Mouse (Mus musculus) 416B (cell line): ENCODE measurements around the gene Rassf10.
"Not testable (repeated sequence)": the region's sequence is repeated elsewhere in the genome, so short reads cannot be mapped to it uniquely, and the experiment has no call there.

Experiments
- DNase-seq: peaks from one replicate; pipeline ENCODE4 v3.0.0; 2011; ENCODE audit warnings: low read depth

The Rassf10 gene

DNA sequence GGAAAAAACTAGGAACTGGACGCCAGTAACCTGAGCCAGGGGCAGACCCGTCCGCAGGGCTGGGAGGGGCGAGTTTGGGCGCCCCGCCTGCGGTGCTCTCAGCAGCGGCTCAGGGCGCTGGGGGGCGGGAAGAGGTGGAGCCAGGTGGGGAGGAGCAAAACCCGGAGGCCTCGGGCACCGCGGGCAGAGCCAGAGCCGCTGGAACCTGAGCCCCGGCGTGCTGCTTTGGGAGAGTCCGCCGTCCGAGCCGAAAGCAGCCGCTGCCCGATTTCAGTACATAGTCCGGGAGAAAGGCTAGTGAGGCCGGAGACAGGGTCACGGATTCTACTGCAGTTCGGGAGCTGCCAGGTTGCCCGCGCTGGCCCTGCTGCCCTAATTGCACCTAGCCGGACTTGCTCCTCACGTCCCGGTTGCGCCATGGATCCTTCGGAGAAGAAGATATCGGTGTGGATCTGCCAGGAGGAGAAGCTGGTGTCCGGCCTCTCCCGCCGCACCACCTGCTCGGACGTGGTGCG is at the start of gene Rassf10:
Gene Rassf10 (plus strand): TSS at position 186 of the 515 bp plus-strand sequence.
- no peak for DNase-seq

DNA sequence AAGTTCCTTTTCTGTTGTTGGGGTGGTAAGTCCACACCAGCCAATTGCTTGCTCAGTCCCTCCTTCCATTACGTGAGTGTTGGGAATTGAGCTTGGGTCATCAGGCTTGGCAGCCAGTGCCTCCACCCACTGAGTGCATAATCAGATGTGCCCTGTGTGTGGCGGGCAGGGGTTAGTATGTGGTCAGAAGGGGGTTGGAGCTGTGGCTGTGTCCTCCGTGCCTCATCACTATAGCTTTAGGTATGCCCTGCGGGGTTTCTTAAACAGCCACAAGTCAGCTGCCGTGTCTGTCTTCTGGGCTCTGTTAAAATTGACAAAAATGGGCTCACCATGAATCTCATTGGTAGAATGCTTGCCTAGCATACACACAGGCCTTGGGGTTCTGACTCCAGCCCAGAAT is 46.9 kb upstream of the Rassf10 start:
- no peak for DNase-seq

DNA sequence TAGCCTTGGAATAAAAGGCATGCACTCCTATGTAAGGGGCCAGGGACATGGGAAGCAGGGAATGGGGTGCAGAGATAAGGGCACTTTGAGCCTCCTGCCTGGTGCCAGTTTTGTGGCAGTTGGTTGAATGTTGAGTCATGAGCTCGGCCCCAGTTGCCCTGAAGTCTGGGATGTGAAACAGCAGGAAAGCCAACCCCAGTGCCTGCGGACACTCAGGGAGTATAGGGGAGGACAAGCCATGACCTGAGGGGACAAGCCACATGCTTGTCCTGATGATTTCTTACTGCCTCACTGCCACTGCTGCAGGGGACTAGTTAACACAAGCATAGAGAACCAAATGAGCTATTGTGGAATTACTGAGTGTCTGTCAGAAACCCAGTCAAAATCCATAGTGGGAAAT is 46.3 kb upstream of the Rassf10 start:
- DNase-seq, result no peak

GRCm38 (mm10) chr7:112909164-112909563 is 44.6 kb upstream of the Rassf10 start:
- DNase-seq, result no peak

GRCm38 (mm10) chr7:112912969-112913368 is 40.8 kb upstream of the Rassf10 start:
- no peak for DNase-seq

DNA sequence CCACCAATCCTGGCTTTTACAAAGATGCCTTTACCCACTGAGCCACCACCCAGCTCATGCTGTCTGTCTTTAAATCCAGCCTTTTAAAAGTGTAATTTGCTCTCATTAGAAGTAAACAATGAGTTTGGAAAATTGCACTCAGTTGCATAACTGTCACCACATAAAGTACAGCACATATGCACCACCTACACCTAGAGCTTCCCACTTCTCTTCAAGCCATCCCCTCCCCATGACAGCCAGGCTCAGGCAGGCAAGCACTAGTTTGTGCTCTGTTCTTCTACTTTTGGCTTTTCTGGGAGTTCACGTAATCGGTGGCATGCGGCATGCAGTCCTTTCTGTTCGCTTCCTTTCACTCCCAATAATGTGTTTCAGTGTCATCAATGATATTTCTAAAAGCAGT is 38.2 kb upstream of the Rassf10 start:
- DNase-seq, result no peak

DNA sequence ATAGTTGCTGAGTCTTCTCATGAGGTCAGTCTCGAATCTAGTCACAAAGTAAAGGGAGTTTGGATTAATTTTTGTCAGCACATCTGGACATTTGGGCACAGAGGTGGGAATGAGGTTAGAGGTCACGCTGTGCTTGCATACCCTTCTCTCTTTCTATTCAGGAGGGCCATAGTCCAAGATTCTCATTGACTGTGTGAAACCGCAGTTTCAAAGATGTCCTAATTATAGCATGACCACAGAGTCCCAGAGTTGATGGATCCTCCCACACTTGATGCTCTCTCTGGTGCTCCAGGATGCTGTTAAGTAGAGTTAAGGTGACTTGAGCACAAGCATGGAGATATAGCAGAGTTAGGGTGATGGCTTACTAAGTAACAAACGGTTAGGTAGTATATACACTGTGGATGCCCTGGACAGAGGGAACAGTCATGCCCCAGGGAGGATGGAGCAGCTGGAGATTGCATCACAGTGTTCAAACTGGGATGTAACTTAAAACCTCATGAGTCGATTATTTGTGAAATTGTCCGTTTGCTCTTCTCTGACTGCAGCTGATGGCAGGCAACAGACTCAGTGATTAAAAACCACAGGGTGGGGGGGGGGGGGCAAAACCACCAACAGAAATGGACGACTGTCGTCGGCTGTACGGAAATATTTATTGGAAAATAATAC is 36.0 kb upstream of the Rassf10 start:
- DNase-seq, result peak; percentile 64

GRCm38 (mm10) chr7:112918279-112918991 is 35.3 kb upstream of the Rassf10 start:
- DNase-seq, result no peak

DNA sequence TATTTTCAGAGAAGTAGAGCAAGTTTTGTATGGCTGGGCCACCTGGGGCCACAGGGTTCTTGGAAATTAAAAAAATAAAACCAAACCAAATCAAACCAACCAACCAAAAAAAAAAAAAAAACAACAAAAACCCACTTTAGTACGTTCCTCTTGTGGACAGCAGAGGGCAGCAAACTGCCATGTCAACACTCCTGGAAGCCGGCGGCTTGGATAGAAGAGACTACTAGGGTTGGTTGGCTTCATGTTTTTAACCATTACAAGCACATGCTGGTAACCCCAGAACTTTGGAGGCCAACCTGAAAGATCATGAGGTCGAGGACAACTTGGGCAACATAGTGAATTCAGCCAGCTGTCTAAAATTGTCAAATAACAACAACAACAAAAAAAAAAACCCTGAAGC is 33.9 kb upstream of the Rassf10 start:
- peak; percentile 59 for DNase-seq

DNA sequence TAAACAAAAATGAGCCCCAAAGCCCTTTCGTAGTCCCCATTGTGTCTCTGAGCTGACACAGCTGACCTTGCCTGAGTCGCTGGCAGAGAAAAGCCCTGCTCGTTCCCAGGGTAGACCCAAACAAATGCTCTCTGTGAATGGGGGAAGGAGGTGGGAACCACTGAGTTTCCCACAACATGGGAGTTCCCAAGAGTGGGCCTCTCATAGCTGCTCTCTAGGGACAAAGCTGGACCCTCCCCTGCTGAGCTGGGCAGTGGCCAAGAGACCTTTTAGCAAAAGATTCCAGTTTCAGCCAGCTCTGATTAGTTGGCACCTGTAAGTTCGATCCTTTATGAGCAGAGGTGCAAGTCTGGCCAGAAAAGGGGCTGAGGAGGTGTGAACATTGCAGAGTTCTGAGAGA is 31.0 kb upstream of the Rassf10 start:
- DNase-seq, result no peak

- DNase-seq, result no peak
These were observed 30.1 kb upstream of the Rassf10 start for GRCm38 (mm10) chr7:112923712-112924111.

- DNase-seq, result no peak
These were observed 23.1 kb upstream of the Rassf10 start for GRCm38 (mm10) chr7:112930669-112931068.

DNA sequence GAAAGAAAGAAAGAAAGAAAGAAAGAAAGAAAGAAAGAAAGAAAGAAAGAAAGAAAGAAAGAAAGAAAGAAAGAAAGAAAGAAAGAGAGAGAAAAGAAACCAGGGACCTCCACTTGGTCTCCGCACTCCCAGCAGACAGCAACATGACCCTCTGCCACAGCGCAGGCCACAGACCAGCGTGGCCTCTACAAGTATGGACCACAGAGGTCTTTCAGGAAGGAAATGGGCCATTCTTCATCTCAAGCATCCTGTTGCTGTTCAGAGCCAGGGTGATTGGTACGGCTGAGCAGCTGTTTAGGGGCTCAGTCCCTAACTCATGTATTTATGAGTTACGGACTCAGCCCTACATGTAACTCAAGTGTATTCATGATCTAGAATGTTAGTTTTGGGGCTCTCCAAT is 17.9 kb upstream of the Rassf10 start:
- not testable (repeated sequence) for DNase-seq

DNA sequence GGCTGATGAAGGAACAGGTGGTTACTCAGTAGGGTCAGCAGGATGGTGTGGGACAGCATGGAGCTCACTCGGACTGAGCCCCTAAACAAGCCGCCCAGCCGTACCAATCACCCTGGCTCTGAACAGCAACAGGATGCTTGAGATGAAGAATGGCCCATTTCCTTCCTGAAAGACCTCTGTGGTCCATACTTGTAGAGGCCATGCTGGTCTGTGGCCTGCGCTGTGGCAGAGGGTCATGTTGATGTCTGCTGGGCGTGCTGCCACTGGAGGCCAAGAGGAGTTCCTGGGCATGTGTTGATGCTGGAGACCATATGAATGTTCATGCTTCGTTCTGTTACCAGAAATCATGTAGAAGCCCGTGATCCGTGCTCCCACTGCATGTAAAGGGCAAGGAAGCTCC is 16.7 kb upstream of the Rassf10 start:
- DNase-seq, result no peak

- no peak for DNase-seq
These were observed 14.8 kb upstream of the Rassf10 start for GRCm38 (mm10) chr7:112938959-112939358.

- DNase-seq, result no peak
These were observed 11.2 kb upstream of the Rassf10 start for GRCm38 (mm10) chr7:112942567-112942966.

DNA sequence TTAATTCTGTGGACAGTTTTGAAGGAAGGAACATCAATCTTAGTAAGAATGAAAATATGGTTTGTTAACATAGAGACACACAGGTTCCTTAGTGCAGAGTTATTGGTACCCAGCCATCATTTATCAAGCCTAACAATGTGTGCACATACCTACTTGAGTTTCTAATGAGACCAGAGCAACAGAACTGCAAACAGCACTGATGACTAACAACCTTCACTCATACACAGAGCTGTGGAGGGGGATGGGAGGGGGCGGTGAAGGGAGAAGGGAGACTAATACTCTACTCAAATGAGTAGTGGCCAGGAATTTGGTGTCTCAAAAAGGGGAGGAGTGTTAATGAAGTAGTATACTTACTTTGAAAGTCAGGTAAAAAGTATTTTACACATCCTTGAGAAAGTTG is 10.7 kb upstream of the Rassf10 start:
- DNase-seq, result no peak

DNA sequence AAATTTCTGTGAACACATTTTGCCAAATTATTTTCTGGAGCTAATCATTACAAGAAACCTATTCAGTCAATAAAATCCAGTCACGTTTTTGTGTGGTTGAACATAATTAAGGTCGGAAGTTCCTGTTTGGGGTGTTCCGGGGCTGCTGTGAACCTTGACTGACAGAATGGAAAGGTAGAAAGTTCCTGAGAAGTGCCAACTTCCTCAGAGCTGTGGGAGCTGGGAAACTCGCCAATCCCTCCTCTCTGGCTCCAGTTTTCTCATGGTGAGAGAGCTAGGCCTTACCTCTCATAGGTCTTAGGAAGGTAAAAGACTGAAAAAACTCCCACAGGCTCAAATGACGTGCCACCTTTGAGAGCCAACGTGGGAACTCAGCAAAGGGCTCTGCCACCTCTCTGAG is 7.1 kb upstream of the Rassf10 start:
- DNase-seq, result no peak

DNA sequence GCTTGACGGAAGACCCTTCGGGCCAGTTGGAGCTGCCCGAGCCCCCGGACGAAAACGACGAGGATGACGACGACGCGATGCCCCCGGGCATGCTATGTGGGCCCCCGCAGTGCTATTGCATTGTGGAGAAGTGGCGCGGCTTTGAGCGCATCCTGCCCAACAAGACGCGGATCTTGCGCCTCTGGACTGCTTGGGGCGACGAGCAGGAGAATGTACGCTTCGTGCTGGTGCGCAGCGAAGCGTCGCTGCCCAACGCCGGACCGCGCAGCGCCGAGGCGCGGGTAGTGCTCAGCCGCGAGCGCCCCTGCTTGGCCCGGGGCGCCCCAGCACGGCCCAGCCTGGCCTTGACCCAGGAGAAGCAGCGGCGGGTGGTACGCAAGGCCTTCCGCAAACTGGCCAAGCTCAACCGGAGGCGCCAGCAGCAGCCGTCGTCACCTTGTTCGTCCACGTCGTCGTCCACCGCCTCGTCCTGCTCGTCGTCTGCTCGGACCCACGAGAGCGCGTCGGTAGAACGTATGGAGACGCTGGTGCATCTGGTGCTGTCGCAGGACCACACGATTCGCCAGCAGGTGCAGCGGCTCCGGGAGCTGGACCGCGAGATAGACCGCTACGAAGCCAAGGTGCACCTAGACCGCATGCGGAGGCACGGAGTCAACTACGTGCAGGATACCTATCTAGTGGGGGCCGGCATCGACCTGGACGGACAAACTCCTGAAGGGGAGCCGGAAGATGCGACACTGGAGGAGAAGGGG is 765 bp downstream of the Rassf10 start:
- no peak for DNase-seq

DNA sequence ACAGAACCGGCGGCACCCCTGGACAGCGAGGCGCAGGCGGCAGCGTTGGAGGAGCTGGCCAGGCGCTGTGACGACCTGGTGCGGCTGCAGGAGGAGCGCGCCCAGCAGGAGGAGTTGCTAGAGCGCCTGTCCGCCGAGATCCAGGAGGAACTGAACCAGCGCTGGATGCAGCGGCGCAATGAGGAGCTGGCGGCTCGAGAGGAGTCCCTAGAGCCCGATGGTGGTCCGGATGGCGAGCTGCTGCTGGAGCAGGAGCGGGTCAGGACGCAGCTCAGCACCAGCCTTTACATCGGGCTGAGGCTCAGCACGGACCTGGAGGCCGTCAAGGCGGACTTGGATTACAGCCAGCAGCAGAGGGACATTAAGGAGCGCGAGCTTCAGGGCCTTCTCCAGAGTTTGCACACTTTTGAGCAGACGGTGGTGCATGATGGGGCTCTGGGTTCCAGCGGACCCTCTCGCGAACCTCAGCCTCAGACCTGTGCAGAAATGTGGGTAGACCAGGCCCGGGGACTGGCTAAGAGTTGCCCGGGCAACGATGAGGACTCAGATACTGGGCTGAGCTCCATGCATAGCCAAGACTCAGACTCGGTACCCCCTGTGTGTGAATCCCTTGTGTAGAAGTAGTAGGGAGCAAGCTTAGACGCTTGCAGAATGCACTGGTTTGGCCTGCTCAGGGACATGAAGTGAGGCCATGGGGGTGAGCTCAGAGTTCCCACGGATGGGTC is 1.5 kb downstream of the Rassf10 start:
- DNase-seq, result no peak

DNA sequence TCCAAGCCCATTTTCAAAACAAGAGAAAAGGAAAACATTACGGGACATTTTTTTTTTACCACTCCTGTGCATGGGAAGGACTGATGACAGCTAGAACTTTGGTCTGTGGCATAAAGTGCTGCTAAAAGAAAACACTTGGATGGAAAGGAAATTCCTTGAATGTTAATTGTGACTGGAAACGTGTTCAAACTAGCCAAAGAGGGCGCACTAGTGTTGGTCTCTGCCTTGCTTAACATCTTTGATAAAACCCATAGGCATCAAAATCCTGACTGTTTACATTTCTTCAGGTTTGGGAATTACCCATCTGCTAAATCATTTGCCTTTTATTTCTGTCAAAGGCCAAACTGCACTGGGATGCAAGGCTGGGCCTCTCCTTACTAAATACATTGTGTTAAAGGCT is 2.2 kb downstream of the Rassf10 start:
- no peak for DNase-seq

DNA sequence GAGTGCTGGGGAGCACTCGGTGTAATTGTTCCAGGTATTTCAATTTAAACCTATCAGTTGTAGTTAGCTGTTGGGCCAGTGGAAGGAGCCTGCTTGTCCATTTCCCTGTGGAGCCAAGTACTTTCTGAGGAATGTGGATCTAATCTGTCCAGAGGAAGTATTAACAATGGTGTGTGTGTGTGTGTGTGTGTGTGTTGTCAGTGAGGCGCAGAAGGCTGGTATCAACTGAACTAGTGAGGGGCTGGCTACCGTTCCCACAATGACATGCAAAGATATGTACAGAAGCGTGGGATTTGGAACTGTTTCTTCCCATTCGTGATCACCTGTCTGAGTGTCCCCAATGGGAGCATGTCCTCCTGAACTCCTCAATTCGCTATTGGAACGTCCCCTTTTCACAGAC is 3.2 kb downstream of the Rassf10 start:
- DNase-seq, result no peak
